Mouse (Mus musculus) lung, adult 18-20 months (tissue): ENCODE results near the gene Sec63.
A peak's percentile ranks its signal among the peaks of the same experiment; 100 is the strongest.

Experiments
- DNase-seq, 2 experiments: peaks; one replicate each; pipeline ENCODE4 v3.0.0; 2022; ENCODE audit warnings: mixed read lengths in 2 of 2

Sec63 gene

GRCm38 (mm10) chr10:42760999-42761900, at the start of gene Sec63:
Gene Sec63, plus strand, starts transcription at chr10:42761496.
- DNase-seq, result peak; percentile 96 to 97

DNA sequence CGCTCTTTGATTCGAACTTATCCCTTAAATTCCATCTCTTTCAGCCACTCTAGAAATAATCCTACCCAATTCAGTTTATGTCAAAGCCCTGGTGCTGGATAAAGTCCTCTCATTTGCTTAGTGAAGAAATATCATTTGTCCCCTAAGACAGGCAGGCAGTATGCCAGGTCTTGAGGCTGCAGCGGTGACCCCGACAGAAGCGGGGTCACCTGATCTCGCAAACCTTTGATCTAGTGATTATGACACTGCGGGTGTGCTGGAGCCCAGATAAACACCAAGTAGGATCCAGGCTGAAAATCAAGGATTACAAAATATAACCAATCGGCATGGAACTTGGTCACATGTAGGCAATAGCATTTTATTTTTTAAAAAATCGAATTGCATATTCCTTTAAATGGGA, 46.6 kb upstream of the Sec63 start:
- DNase-seq, result peak in 1 of 2 experiments; percentile 15

GRCm38 (mm10) chr10:42715366-42716035, 45.8 kb upstream of the Sec63 start:
- peak; percentile 6 to 15 for DNase-seq

DNA sequence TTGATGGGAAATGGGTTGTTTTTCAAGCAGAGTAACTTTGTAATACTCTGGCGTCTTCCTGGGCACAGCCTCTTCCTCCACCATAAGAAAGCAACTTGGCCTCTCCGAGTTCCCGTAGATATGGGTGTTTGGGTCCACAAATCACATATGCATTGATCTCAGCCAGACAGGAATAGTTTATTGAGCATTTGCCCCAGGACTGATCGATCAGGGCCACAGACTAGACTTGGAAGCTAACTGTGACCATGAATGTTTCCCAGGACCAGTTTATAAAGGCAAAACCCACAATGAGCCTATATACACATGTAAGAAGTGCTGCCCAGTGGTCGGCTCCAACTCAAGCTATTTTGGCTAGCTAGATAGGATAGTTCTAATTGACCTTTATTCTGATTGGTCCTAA, 39.2 kb upstream of the Sec63 start:
- no peak for DNase-seq

- DNase-seq, result no peak
Measured at GRCm38 (mm10) chr10:42723275-42724232, 37.7 kb upstream of the Sec63 start.

- DNase-seq, result no peak
Measured at GRCm38 (mm10) chr10:42729607-42730006, 31.7 kb upstream of the Sec63 start.

- peak in 1 of 2 experiments; percentile 19 for DNase-seq
Measured at GRCm38 (mm10) chr10:42734546-42735060, 26.7 kb upstream of the Sec63 start.

GRCm38 (mm10) chr10:42751813-42752212, 9.5 kb upstream of the Sec63 start:
- DNase-seq, result no peak

DNA sequence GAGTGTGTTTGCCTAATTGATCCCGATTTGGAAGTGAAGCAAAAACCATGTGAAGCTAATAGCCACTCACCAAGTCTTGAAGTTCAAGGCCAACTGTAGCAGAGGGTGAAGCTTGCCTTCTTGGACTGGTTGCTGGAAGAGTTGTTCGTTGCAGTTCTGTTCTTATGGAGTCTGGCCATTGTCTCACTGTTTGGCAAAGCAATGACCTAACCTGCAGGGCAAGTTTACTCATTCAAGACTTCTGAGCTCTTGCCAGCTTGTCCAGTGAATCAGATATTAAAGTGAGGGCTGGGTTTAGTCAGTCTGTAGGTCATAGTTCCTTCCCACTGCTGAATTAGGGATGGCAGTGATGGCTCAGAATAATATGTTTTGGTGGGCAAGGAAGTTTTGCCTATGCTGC, 7.0 kb upstream of the Sec63 start:
- peak in 1 of 2 experiments; percentile 39 for DNase-seq

GRCm38 (mm10) chr10:42759741-42760140, 1.6 kb upstream of the Sec63 start:
- no peak for DNase-seq

DNA sequence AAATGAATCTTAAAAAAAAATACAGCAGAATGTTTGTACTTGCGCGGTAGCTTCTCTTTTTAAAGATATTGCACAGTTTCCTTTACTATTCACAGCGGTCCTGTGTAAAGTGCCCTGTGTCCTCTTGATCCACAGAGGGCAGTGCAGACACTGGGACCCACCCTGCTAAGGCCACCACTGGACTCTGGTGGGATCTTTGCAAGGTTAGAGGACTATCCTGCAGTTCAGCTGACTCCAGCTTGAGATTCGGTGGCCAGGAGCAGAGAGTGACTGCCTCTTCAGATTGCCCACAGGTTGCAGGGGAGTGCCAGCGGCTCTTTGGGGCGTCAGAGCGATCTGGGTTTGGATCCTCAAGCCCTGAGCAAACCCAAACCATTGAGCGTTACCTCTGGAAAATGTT, 967 bp upstream of the Sec63 start:
- DNase-seq, result peak; percentile 7 to 8

DNA sequence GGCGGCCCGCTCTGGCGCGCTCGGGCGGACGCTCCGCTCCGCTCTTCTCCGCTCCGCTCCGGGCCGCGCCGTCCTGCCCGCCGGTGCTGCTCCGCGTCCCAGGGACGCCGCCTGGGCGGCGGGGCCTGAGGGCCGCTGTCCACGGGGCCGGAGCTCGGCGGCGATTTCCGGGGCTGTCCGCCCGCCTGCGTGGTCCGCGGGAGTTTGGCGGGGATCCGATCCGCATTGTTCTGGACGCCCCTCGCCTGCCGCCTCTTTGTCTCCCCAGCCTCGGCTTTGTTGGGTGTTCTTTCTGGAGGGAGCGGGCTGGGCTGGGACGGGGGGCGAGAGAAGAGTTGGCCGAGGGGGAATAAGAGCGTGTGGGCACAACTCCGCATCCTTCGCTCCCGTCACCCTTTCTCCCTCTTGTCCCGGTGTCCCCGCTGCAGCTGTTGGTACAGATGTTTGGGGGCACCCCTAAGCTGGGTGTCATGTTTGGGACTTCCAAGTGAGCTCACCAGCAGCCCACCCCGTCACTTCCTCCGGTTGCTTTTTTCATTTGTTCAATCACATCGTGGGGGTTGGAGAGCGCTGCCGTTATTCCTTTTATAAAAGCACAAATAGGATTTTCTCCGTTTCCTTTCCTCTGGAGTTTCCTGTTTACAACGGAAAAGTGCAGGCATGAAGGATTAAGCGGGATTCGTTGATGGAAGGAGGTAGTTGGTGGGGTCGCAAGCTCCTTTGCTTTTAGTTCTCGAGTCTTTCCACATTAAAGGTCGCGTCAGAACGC, 789 bp downstream of the Sec63 start:
- DNase-seq, result peak; percentile 21 to 49

DNA sequence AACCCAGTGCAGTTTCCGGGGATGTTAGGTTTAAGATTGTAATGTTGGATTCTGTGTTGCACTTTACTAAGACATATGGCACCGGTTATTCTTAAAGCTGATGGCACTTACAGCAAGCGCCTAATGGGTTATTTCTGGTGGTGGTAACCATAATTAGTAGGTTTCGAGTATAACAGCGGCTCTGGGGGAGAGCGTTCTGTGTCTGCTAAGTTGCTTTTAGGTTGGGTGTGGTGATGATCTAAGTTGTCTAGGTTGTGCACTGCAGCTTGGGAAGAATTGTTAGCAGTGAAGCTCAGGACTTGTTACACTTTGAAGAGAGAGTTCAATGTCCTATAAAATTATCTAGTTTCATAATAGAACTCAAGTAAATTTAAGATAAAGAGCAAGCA, 1.4 kb downstream of the Sec63 start:
- DNase-seq, result no peak

DNA sequence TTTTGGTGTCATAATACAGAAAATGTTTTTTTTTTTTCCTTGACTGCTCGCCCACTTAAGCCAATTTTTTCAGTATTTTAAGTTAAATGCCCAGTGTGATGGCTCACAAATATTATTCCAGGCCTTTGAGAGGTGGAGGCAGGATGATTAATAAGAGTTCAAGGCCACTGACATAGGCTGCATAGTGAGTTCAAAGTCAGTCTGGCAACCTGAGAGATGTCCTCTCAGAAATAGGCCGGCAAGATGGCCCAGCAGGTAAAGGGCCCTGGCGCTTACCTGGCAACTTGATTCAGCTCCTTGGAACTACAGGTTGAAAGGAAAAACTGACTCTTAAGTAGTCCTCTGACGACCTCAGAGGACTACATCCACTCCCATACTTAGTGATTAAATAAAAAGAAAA, 1.9 kb downstream of the Sec63 start:
- DNase-seq, result no peak

DNA sequence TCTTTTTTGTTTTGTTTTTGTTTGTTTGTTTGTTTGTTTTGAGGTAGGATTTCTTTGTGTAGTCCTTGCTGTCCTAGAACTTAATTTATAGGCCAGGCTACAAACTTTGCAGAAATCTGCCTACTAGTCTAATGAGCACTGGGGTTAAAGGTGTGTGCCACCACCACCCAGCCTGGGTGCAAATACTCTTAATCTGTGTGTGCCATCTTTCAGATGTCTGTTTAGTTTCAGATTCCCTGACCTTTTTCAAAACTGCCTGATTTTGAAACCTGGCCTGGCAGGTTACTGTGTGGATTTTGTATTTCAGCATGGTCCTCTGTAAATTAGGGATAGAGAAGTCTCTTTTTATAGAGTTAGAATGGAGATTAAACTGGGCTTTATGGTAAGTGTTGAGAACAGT, 4.0 kb downstream of the Sec63 start:
- no peak for DNase-seq

- DNase-seq, result no peak
Measured at GRCm38 (mm10) chr10:42775450-42775849, 14.2 kb downstream of the Sec63 start.

GRCm38 (mm10) chr10:42780753-42781152, 19.5 kb downstream of the Sec63 start:
- no peak for DNase-seq

- peak in 1 of 2 experiments; percentile 12 for DNase-seq
Measured at GRCm38 (mm10) chr10:42781672-42782071, 20.4 kb downstream of the Sec63 start.

DNA sequence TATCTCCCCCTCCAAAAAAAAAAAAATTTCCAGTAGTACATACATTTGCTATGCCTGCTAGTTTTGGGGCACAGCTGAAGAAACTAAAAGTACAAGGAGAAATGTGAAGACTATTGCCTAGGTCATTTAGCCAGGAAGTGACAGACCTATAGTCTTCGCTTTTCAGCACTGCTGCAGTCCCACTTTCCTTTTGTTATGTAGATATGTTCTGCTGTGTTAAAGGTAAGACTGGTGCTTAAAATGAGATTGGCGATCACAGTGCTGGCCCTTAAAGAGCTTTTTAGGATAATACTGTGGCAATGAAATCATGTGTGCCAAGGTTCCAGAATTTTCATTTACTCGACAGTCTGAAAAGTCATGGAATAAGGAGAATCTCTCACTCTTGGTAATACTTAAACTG, 39.6 kb downstream of the Sec63 start:
- DNase-seq, result no peak

GRCm38 (mm10) chr10:42825923-42826322, 64.6 kb downstream of the Sec63 start:
- no peak for DNase-seq

DNA sequence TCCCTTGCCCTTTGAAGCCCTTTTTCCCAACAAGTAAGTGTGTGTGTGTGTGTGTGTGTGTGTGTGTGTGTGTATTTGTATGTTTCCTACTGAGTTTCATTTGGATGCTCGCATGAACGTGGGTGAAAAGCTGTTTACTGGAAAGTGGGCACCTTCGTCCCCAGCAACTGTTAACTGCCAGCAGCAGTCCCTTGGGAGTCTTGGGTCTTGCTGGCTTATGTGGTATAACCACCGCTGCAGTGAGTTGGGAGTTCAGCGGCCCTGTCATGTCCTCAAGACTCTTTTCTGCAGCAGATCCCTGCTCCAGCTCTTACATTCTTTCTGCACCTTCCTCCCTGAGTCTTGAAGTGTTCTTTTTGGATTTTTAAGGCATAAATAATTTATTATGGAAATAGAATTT, 65.9 kb downstream of the Sec63 start:
- no peak for DNase-seq

DNA sequence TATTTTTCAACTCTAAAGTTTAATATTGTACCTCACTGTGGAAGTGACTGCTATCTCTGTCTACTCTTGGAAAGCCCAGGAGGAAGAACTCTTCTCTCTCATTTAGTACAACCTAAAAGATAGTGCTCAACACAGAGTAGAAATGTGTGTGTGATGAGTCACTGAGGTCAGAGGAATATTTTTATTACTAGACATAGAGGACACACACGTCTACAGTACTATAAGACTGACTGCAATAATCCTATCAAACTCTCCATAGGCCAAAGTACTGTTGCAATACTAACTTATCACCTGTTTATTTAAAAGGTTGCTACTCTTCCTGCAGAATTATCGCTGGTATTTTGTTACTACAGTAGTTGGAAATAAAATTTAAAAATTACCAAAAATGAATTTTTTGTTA, 68.7 kb downstream of the Sec63 start:
- no peak for DNase-seq
